Mouse (Mus musculus) granulocyte monocyte progenitor cell, adult 5-6 weeks (primary cell): ENCODE results near the gene Kansl3. TPM values are rescaled to one million over a fixed set of nuclear protein-coding genes. Genes with fewer than 3 reads are reported as not detected.

Experiments used
- ATAC-seq: replicated peaks from 2 replicates; pipeline ENCODE4 v1.8.0; 2016; ENCODE audit warnings: mild to moderate bottlenecking, moderate TSS enrichment, inconsistent platforms; ENCODE audit not compliant: poor library complexity, severe bottlenecking
- total RNA-seq, 2 experiments: library from RNA; stranded (forward) in 1 of 2; stranded (reverse) in 1 of 2; fragments of 200-712, 200-1000 nt in 1 of 2; fragments of >200 nt in 1 of 2; fragmentation: Nextera tagmentation in 1 of 2; gene quantifications; 2 replicates each; pipeline ENCODE4 v1.2.3; 2014 to 2017

Kansl3 gene
- total RNA-seq, 2 experiments from 2014 or later, result 36.9 to 57.8 TPM

GRCm38 (mm10) chr1:36323076-36323475, 45.9 kb downstream of the Kansl3 start:
- no peak for ATAC-seq

- ATAC-seq, result no peak
Observed at GRCm38 (mm10) chr1:36321829-36322573, 47.0 kb downstream of the Kansl3 start.

- no peak for ATAC-seq
Observed at GRCm38 (mm10) chr1:36321164-36321563, 47.8 kb downstream of the Kansl3 start.

GRCm38 (mm10) chr1:36315776-36316100, 53.2 kb downstream of the Kansl3 start:
- no peak for ATAC-seq

- ATAC-seq, result no peak
Observed at GRCm38 (mm10) chr1:36314959-36315775, 53.8 kb downstream of the Kansl3 start.

GRCm38 (mm10) chr1:36309498-36309901, 59.5 kb downstream of the Kansl3 start:
- peak; percentile 54 for ATAC-seq

GRCm38 (mm10) chr1:36308966-36309475, 60.0 kb downstream of the Kansl3 start:
- ATAC-seq, result no peak

GRCm38 (mm10) chr1:36308451-36308901, 60.5 kb downstream of the Kansl3 start:
- ATAC-seq, result peak; percentile 8

- peak; percentile 60 for ATAC-seq
Observed at GRCm38 (mm10) chr1:36307495-36308280, 61.3 kb downstream of the Kansl3 start, which contains the start of gene Arid5a. Gene Arid5a, plus strand, starts transcription at chr1:36307733.

GRCm38 (mm10) chr1:36307121-36307494, 61.9 kb downstream of the Kansl3 start:
- peak; percentile 9; the same call in 1 of the 2 replicates for ATAC-seq

GRCm38 (mm10) chr1:36306120-36306519, 62.9 kb downstream of the Kansl3 start:
- no peak for ATAC-seq

- no peak for ATAC-seq
Observed at GRCm38 (mm10) chr1:36304764-36305163, 64.2 kb downstream of the Kansl3 start.

- 0 out of 2 replicates have a peak, but pooled peaks have one; percentile 5 for ATAC-seq
Observed at GRCm38 (mm10) chr1:36303381-36304320, 65.3 kb downstream of the Kansl3 start.

GRCm38 (mm10) chr1:36302957-36303356, 66.0 kb downstream of the Kansl3 start:
- no peak for ATAC-seq

GRCm38 (mm10) chr1:36302273-36302672, 66.7 kb downstream of the Kansl3 start:
- ATAC-seq, result no peak

- no peak for ATAC-seq
Observed at GRCm38 (mm10) chr1:36300486-36300885, 68.5 kb downstream of the Kansl3 start.

- no peak for ATAC-seq
Observed at GRCm38 (mm10) chr1:36299676-36300075, 69.3 kb downstream of the Kansl3 start.

GRCm38 (mm10) chr1:36299126-36299525, 69.9 kb downstream of the Kansl3 start:
- no peak for ATAC-seq

- no peak for ATAC-seq
Observed at GRCm38 (mm10) chr1:36298107-36298506, 70.9 kb downstream of the Kansl3 start.
